In genomic region chr5:120297665-120298282, GRCm38 (mm10) we compare ENCODE assay signal across 25 mouse cellular contexts.
DNase-seq lines count a peak whose midpoint lies in the region; ATAC-seq and TF ChIP-seq lines count a peak whose summit lies in the region.
"Had no signal": no experiment of that assay in that cellular context is flagged by ENCODE, and none has a peak within 500 bp of the region (broad histone marks: within the 10 kb centered on the region; RNA-seq: fewer than 3 reads in every experiment).

No protein-coding gene starts in this region.

- H3K27me3 ChIP-seq in embryonic facial prominence, embryonic 11.5 days (ENCODE audit: control insufficient read depth, insufficient read depth, low read length), result peaks cover 45% of the 10 kb centered on the region
- H3K27me3 ChIP-seq in embryonic facial prominence, embryonic 10.5 days (replicated peaks; ENCODE audit: low read depth, poor library complexity, severe bottlenecking), result peaks cover 95% of the 10 kb centered on the region
- peaks cover 22% of the 10 kb centered on the region for H3K27me3 ChIP-seq in lung, postnatal 0 days (replicated peaks; ENCODE audit: insufficient read depth, low read length)
- H3K27me3 ChIP-seq in MEL (ENCODE audit: control insufficient read depth in 1 of 2, insufficient read depth in 2 of 2, low read length in 2 of 2), result no peaks in the 10 kb centered on the region
- H3K27me3 ChIP-seq in heart, embryonic 10.5 days (ENCODE audit: insufficient read depth, poor library complexity, severe bottlenecking), result peaks cover 88% of the 10 kb centered on the region

- WGBS in embryonic facial prominence, embryonic 11.5 days, result 56% methylated on average over 3 of the region's 3 CpGs
- whole genome bisulfite sequencing in embryonic facial prominence, embryonic 10.5 days, result 56% methylated on average over 3 of the region's 3 CpGs
- 31% methylated on average over 3 of the region's 3 CpGs for WGBS in lung, postnatal 0 days
- 36% methylated on average over 3 of the region's 3 CpGs for WGBS in lung, adult 2 months
- WGBS in heart, embryonic 10.5 days, result 40% methylated on average over 3 of the region's 3 CpGs

- no peak for TF ChIP-seq POLR2A in lung, adult 2 months (IDR thresholded peaks at IDR 0.05; ENCODE audit: borderline replicate concordance, extremely low read depth, low read depth, low read length)
- no peak for TF ChIP-seq POLR2A in MEL (IDR thresholded peaks at IDR 0.05; ENCODE audit: control insufficient read depth in 1 of 2, insufficient read depth in 1 of 2, low read depth in 1 of 2, low read length in 2 of 2, poor library complexity in 1 of 2)
- TF ChIP-seq POLR2A in brain, embryonic 14.5 days (IDR thresholded peaks at IDR 0.05; ENCODE audit: borderline replicate concordance, extremely low read depth, insufficient read depth, insufficient read length, poor library complexity, severe bottlenecking), result no peak

- H3K36me3 ChIP-seq in embryonic facial prominence, embryonic 11.5 days (replicated peaks; ENCODE audit: control insufficient read depth, insufficient read depth, low read depth, low read length), result no peaks in the 10 kb centered on the region
- no peaks in the 10 kb centered on the region for H3K36me3 ChIP-seq in embryonic facial prominence, embryonic 10.5 days (replicated peaks)
- H3K36me3 ChIP-seq in lung, postnatal 0 days (ENCODE audit: insufficient read depth, low read length), result no peaks in the 10 kb centered on the region
- H3K36me3 ChIP-seq in MEL (ENCODE audit: control insufficient read depth in 1 of 2, insufficient read depth in 2 of 2, low read length in 2 of 2), result no peaks in the 10 kb centered on the region
- no peaks in the 10 kb centered on the region for H3K36me3 ChIP-seq in heart, embryonic 10.5 days
- H3K36me3 ChIP-seq: embryonic facial prominence, embryonic 12.5 days; heart, embryonic 13.5 days; liver, embryonic 12.5 days; midbrain, embryonic 10.5 days; neural tube, embryonic 12.5 days had no signal

- no peak overlapping the region for H3K4me2 ChIP-seq in embryonic facial prominence, embryonic 11.5 days (ENCODE audit: low read depth, low read length)
- H3K4me2 ChIP-seq in lung, postnatal 0 days (replicated peaks; ENCODE audit: low read depth, low read length), result no peak overlapping the region
- H3K4me2 ChIP-seq: embryonic facial prominence, embryonic 12.5 days; heart, embryonic 13.5 days; liver, embryonic 12.5 days; neural tube, embryonic 12.5 days had no signal

- peak; percentile 8 for DNase-seq in embryonic facial prominence, embryonic 11.5 days (ENCODE audit: low spot score)
- DNase-seq in embryonic facial prominence, embryonic 10.5 days (ENCODE audit: low spot score), result no peak
- DNase-seq in lung, postnatal 0 days (ENCODE audit: low spot score), result peak; percentile 22
- DNase-seq in lung, adult 2 months, result no peak
- no peak for DNase-seq in MEL (ENCODE audit: low read depth, low spot score)
- DNase-seq in brain, embryonic 14.5 days (ENCODE audit: low read depth), result peak; percentile 27
- DNase-seq in kidney, postnatal 36 days, result no peak
- no peak for DNase-seq in heart, embryonic 10.5 days (ENCODE audit: low spot score)
- DNase-seq: adrenal gland, postnatal 36 days; cerebellum, adult 2 months; gastrocnemius, postnatal 25 days; heart, adult 2 months; heart, postnatal 10 days; kidney, adult 11 months; kidney, postnatal 14 days; liver, postnatal 0 days; spleen, adult 18-20 months; thymus, postnatal 14 days had no signal

- no peaks in the 10 kb centered on the region for H3K9me3 ChIP-seq in embryonic facial prominence, embryonic 11.5 days (replicated peaks; ENCODE audit: control insufficient read depth, low read length)
- H3K9me3 ChIP-seq in embryonic facial prominence, embryonic 10.5 days, result no peaks in the 10 kb centered on the region
- H3K9me3 ChIP-seq in lung, postnatal 0 days (ENCODE audit: low read length), result no peaks in the 10 kb centered on the region
- H3K9me3 ChIP-seq in MEL (replicated peaks; ENCODE audit: insufficient read depth, low read length), result no peaks in the 10 kb centered on the region
- H3K9me3 ChIP-seq in heart, embryonic 10.5 days, result no peaks in the 10 kb centered on the region
- H3K9me3 ChIP-seq: embryonic facial prominence, embryonic 12.5 days; heart, embryonic 13.5 days; liver, embryonic 12.5 days; midbrain, embryonic 10.5 days; neural tube, embryonic 12.5 days had no signal

- no peak for TF ChIP-seq RAD21 in MEL (IDR thresholded peaks at IDR 0.05; ENCODE audit: low read depth, low read length)

- H3K4me3 ChIP-seq in embryonic facial prominence, embryonic 11.5 days (ENCODE audit: low read depth, low read length), result no peak overlapping the region
- H3K4me3 ChIP-seq in embryonic facial prominence, embryonic 10.5 days, result no peak overlapping the region
- no peak overlapping the region for H3K4me3 ChIP-seq in lung, postnatal 0 days (ENCODE audit: low read depth, low read length)
- no peak overlapping the region for H3K4me3 ChIP-seq in lung, adult 2 months (replicated peaks; ENCODE audit: extremely low read depth, low read depth, low read length)
- H3K4me3 ChIP-seq in MEL (ENCODE audit: control insufficient read depth in 1 of 2, insufficient read depth in 1 of 2, low read depth in 2 of 2, low read length in 2 of 2), result no peak overlapping the region
- H3K4me3 ChIP-seq in heart, embryonic 10.5 days, result no peak overlapping the region
- H3K4me3 ChIP-seq: embryonic facial prominence, embryonic 12.5 days; heart, adult 2 months; heart, embryonic 13.5 days; liver, embryonic 12.5 days; midbrain, embryonic 10.5 days; myocyte; neural tube, embryonic 12.5 days had no signal

- no peak for TF ChIP-seq EP300 in lung, postnatal 0 days (IDR thresholded peaks at IDR 0.05)
- TF ChIP-seq EP300 in MEL (IDR thresholded peaks at IDR 0.05; ENCODE audit: low read depth in 1 of 2, low read length in 2 of 2), result no peak

- no peak for ATAC-seq in embryonic facial prominence, embryonic 11.5 days (replicated peaks; ENCODE audit: insufficient number of reproducible peaks, low FRiP score, low TSS enrichment, low read depth)
- no peak for ATAC-seq in lung, postnatal 0 days
- ATAC-seq: forebrain, embryonic 14.5 days; liver, embryonic 12.5 days; liver, postnatal 0 days had no signal

- peaks cover 3% of the 10 kb centered on the region for H3K4me1 ChIP-seq in embryonic facial prominence, embryonic 11.5 days (ENCODE audit: control insufficient read depth, insufficient read depth, low read length)
- H3K4me1 ChIP-seq in embryonic facial prominence, embryonic 10.5 days, result peaks cover 34% of the 10 kb centered on the region
- H3K4me1 ChIP-seq in lung, postnatal 0 days (ENCODE audit: insufficient read depth, low read depth, low read length), result no peaks in the 10 kb centered on the region
- no peaks in the 10 kb centered on the region for H3K4me1 ChIP-seq in lung, adult 2 months (ENCODE audit: control insufficient read depth, insufficient read depth, low read length)
- H3K4me1 ChIP-seq in MEL (ENCODE audit: control insufficient read depth in 1 of 2, insufficient read depth in 2 of 2, low read length in 2 of 2), result no peaks in the 10 kb centered on the region
- peaks cover 23% of the 10 kb centered on the region for H3K4me1 ChIP-seq in heart, embryonic 10.5 days

- no peaks in the 10 kb centered on the region for H3K79me2 ChIP-seq in MEL (ENCODE audit: control insufficient read depth, insufficient read depth, low read length, poor library complexity)

- H3K9ac ChIP-seq in embryonic facial prominence, embryonic 11.5 days (replicated peaks; ENCODE audit: low read length), result no peak overlapping the region
- H3K9ac ChIP-seq in lung, postnatal 0 days (replicated peaks; ENCODE audit: low read depth), result no peak overlapping the region
- no peak overlapping the region for H3K9ac ChIP-seq in MEL (ENCODE audit: control insufficient read depth, low read depth, low read length, poor library complexity, severe bottlenecking)
- H3K9ac ChIP-seq: embryonic facial prominence, embryonic 12.5 days; heart, embryonic 13.5 days; liver, embryonic 12.5 days; liver, postnatal 0 days; neural tube, embryonic 12.5 days had no signal

- no peak overlapping the region for H3K27ac ChIP-seq in embryonic facial prominence, embryonic 11.5 days (replicated peaks; ENCODE audit: low read depth, low read length)
- H3K27ac ChIP-seq in embryonic facial prominence, embryonic 10.5 days (replicated peaks), result no peak overlapping the region
- H3K27ac ChIP-seq in lung, postnatal 0 days (ENCODE audit: low read length), result no peak overlapping the region
- H3K27ac ChIP-seq in MEL (ENCODE audit: control insufficient read depth, low read depth, low read length), result no peak overlapping the region
- H3K27ac ChIP-seq in heart, embryonic 10.5 days, result no peak overlapping the region
- H3K27ac ChIP-seq: embryonic facial prominence, embryonic 12.5 days; heart, adult 2 months; heart, embryonic 13.5 days; liver, embryonic 12.5 days; midbrain, embryonic 10.5 days; neural tube, embryonic 12.5 days had no signal

- no peak for TF ChIP-seq CTCF in lung, postnatal 0 days (IDR thresholded peaks at IDR 0.05)
- no peak for TF ChIP-seq CTCF in lung, adult 2 months (IDR thresholded peaks at IDR 0.05; ENCODE audit: insufficient read depth, low read length)
- no peak for TF ChIP-seq CTCF in MEL (IDR thresholded peaks at IDR 0.05 in 2 of 3, conservative IDR thresholded peaks at IDR 0.05 in 1 of 3; ENCODE audit: control insufficient read depth in 1 of 3, insufficient read depth in 1 of 3, low read depth in 2 of 3, low read length in 3 of 3, poor library complexity in 1 of 3, severe bottlenecking in 1 of 3)
- TF ChIP-seq CTCF in brain, embryonic 14.5 days (IDR thresholded peaks at IDR 0.05; ENCODE audit: borderline replicate concordance, extremely low read depth, insufficient read depth, insufficient read length), result no peak

TF ChIP-seq in MEL, 35 proteins besides CTCF, POLR2A, EP300 and RAD21:
- TF ChIP-seq MAZ (IDR thresholded peaks at IDR 0.05; ENCODE audit: low read depth, low read length) (no peak), TBP (IDR thresholded peaks at IDR 0.05; ENCODE audit: low read depth, low read length) (no peak), MYB (IDR thresholded peaks at IDR 0.05; ENCODE audit: low read depth, low read length) (no peak), NRF1 (IDR thresholded peaks at IDR 0.05; ENCODE audit: insufficient read depth, low read depth, low read length, poor library complexity, severe bottlenecking) (no peak), MEF2A (IDR thresholded peaks at IDR 0.05; ENCODE audit: extremely low read depth, insufficient replicate concordance, low read depth, low read length, poor library complexity, severe bottlenecking) (no peak), MYC (IDR thresholded peaks at IDR 0.05; ENCODE audit: low read depth, low read length) (no peak), ZKSCAN1 (IDR thresholded peaks at IDR 0.05; ENCODE audit: low read depth, low read length) (peak; percentile 83), SIN3A (IDR thresholded peaks at IDR 0.05; ENCODE audit: low read length) (no peak)

Comparison
In these comparisons a context has a peak if more than half of its experiments do, and no peak if none do; other contexts are left out.
1. DNase-seq: peak in embryonic facial prominence, embryonic 11.5 days (single experiment), lung, postnatal 0 days (single experiment) and brain, embryonic 14.5 days (single experiment); none in embryonic facial prominence, embryonic 10.5 days (single experiment), lung, adult 2 months (single experiment), MEL (single experiment), kidney, postnatal 36 days (0 of 2) and heart, embryonic 10.5 days (single experiment).